Mouse (Mus musculus) heart, embryonic 14.5 days (tissue): Measurements from ENCODE around the gene Esam. TPM values are rescaled to one million over a fixed set of nuclear protein-coding genes. Genes with fewer than 3 reads are reported as not detected.

Experiments
- ATAC-seq: fragments of 200-750 bp; cut with Nextera tagmentation; 2 replicates; pipeline ENCODE4 v1.8.0; 2017; ENCODE audit warnings: low read depth, moderate TSS enrichment; ENCODE audit not compliant: insufficient number of reproducible peaks, insufficient read depth, low FRiP score
- H3K27ac ChIP-seq, 2 experiments: fragments of 200-500 bp in 1 of 2; fragments of 300-500 bp in 1 of 2; sonication (generic) in 1 of 2; replicated peaks in 1 of 2; 2 replicates each; pipeline ENCODE4 v1.5.1; 2012 to 2014; ENCODE audit warnings: low read depth in 2 of 2, low read length in 2 of 2, control low read depth in 1 of 2, mild to moderate bottlenecking in 1 of 2, mixed read lengths in 1 of 2; ENCODE audit not compliant: control insufficient read depth in 1 of 2, insufficient read depth in 1 of 2
- H3K27me3 ChIP-seq: fragments of 300-500 bp; sonication (generic); 2 replicates; pipeline ENCODE4 v1.6.1; 2014; ENCODE audit warnings: mild to moderate bottlenecking, low read length, control low read depth; ENCODE audit not compliant: control insufficient read depth, insufficient read depth
- H3K36me3 ChIP-seq: fragments of 300-500 bp; sonication (generic); 2 replicates; pipeline ENCODE4 v1.6.1; 2014; ENCODE audit warnings: mild to moderate bottlenecking, control low read depth, low read length, mixed read lengths; ENCODE audit not compliant: control insufficient read depth, insufficient read depth
- H3K4me1 ChIP-seq, 2 experiments: fragments of 200-500 bp in 1 of 2; fragments of 300-500 bp in 1 of 2; sonication (generic) in 1 of 2; 2 replicates each; pipeline ENCODE4 v1.6.1; 2012 to 2014; ENCODE audit warnings: low read length in 2 of 2, control low read depth in 1 of 2, mixed read lengths in 1 of 2; ENCODE audit not compliant: control insufficient read depth in 2 of 2, insufficient read depth in 2 of 2
- H3K4me2 ChIP-seq: fragments of 300-500 bp; sonication (generic); 2 replicates; pipeline ENCODE4 v1.6.1; 2014; ENCODE audit warnings: mild to moderate bottlenecking, low read length
- H3K4me3 ChIP-seq, 2 experiments: fragments of 200-500 bp in 1 of 2; fragments of 300-500 bp in 1 of 2; sonication (generic) in 1 of 2; 2 replicates each; pipeline ENCODE4 v1.5.1; 2012 to 2014; ENCODE audit warnings: low read length in 2 of 2, mild to moderate bottlenecking in 2 of 2, control low read depth in 1 of 2, low read depth in 1 of 2, moderate library complexity in 1 of 2; ENCODE audit not compliant: control insufficient read depth in 1 of 2, insufficient read depth in 1 of 2
- H3K9ac ChIP-seq: fragments of 300-500 bp; sonication (generic); 2 replicates; pipeline ENCODE4 v1.6.1; 2014; ENCODE audit warnings: mild to moderate bottlenecking, low read length
- H3K9me3 ChIP-seq: fragments of 300-500 bp; sonication (generic); 2 replicates; pipeline ENCODE4 v1.6.1; 2016; ENCODE audit warnings: low read length, control low read depth; ENCODE audit not compliant: control insufficient read depth
- WGBS: fragments of 180-500 bp; shearing (Covaris S2); extraction: QIAGEN DNeasy Blood & Tissue Kit; methylation state at CpG from one replicate; pipeline ENCODE4 v1.1.7; 2014; 5-methylcytosine and 5-hydroxymethylcytosine counted together
- polyA plus RNA-seq: library from polyadenylated mRNA; unstranded; fragments of >200 nt; fragmentation: Nextera tagmentation; extraction: Ambion mirVana; gene quantifications from 2 replicates; pipeline ENCODE4 v1.2.1, GENCODE M21; 2014

Gene Esam
- polyA plus RNA-seq, 1 experiment from 2014 or later: 78.2 TPM

GRCm38 (mm10) chr9:37536851-37537250 is 9.0 kb downstream of the Esam start:
- Histone ChIP-seq H3K4me3 (no peak overlapping the region), H3K9ac (no peak overlapping the region), H3K27me3 (no peaks in the 10 kb centered on the region), H3K4me1 (peaks cover 6 to 15% of the 10 kb centered on the region in 2 experiments), H3K27ac (no peak overlapping the region), H3K4me2 (no peak overlapping the region), H3K36me3 (peaks cover 19% of the 10 kb centered on the region; the same call in 1 of the 2 replicates), H3K9me3 (no peaks in the 10 kb centered on the region)
- 70% methylated on average over 4 of the region's 4 CpGs for WGBS
- no peak for ATAC-seq

- no peaks in the 10 kb centered on the region for H3K27me3 ChIP-seq
- no peak overlapping the region for H3K4me3 ChIP-seq
- no peak overlapping the region for H3K4me2 ChIP-seq
- H3K9ac ChIP-seq: no peak overlapping the region
- peak overlapping the region; percentile 16 to 24; a peak in 1 of 4 replicates for H3K27ac ChIP-seq
- no peak for ATAC-seq
- peaks cover 6 to 15% of the 10 kb centered on the region in 2 experiments for H3K4me1 ChIP-seq
- H3K9me3 ChIP-seq: no peaks in the 10 kb centered on the region
- WGBS: 48% methylated on average over 5 of the region's 5 CpGs
- H3K36me3 ChIP-seq: peaks cover 17% of the 10 kb centered on the region; the same call in 1 of the 2 replicates
These were observed 9.9 kb downstream of the Esam start for GRCm38 (mm10) chr9:37537658-37538250.

GRCm38 (mm10) chr9:37539170-37540025 is 11.5 kb downstream of the Esam start, which contains the start of gene Vsig2:
TSS of gene Vsig2 (plus strand) at chr9:37539255.
- Histone ChIP-seq H3K9me3 (no peaks in the 10 kb centered on the region), H3K4me3 (no peak within 1 kb of the TSS), H3K27ac (0 out of 4 replicates have a peak within 1 kb of the TSS, but pooled peaks of 1 of the 2 experiments have one; percentile 7), H3K4me1 (peaks cover 9 to 19% of the 10 kb centered on the region in 2 experiments), H3K4me2 (no peak within 1 kb of the TSS), H3K9ac (no peak within 1 kb of the TSS), H3K27me3 (no peaks in the 10 kb centered on the region), H3K36me3 (peaks cover 12% of the 10 kb centered on the region; the same call in 1 of the 2 replicates)
- 53% methylated on average over 23 of the region's 23 CpGs for WGBS
- ATAC-seq: no peak

GRCm38 (mm10) chr9:37540226-37540625 is 12.3 kb downstream of the Esam start:
- Histone ChIP-seq H3K36me3 (peaks cover 12% of the 10 kb centered on the region; the same call in 1 of the 2 replicates), H3K9ac (no peak overlapping the region), H3K9me3 (no peaks in the 10 kb centered on the region), H3K4me1 (peaks cover 9 to 19% of the 10 kb centered on the region in 2 experiments), H3K27me3 (no peaks in the 10 kb centered on the region), H3K4me3 (no peak overlapping the region), H3K4me2 (no peak overlapping the region), H3K27ac (no peak overlapping the region)
- ATAC-seq: no peak
- WGBS: 85% methylated on average over 4 of the region's 4 CpGs

GRCm38 (mm10) chr9:37540701-37541575 is 13.1 kb downstream of the Esam start:
- H3K27ac ChIP-seq: peak overlapping the region in 1 of 2 experiments; percentile 21; a peak in 1 of 4 replicates
- WGBS: 68% methylated on average over 6 of the region's 6 CpGs

GRCm38 (mm10) chr9:37541851-37542642 is 14.2 kb downstream of the Esam start:
- no peak for ATAC-seq
- WGBS: 57% methylated on average over 7 of the region's 7 CpGs
- Histone ChIP-seq H3K9ac (no peak overlapping the region), H3K27me3 (peaks cover 14% of the 10 kb centered on the region), H3K27ac (peak overlapping the region in 1 of 2 experiments; percentile 21; a peak in 1 of 4 replicates), H3K36me3 (peaks cover 12% of the 10 kb centered on the region; the same call in 1 of the 2 replicates), H3K4me1 (peaks cover 13% of the 10 kb centered on the region in 2 experiments), H3K9me3 (no peaks in the 10 kb centered on the region), H3K4me2 (no peak overlapping the region), H3K4me3 (no peak overlapping the region)

More at GRCm38 (mm10) chr9:37540701-37541575, 13.1 kb downstream of the Esam start:
- H3K4me2 ChIP-seq: no peak overlapping the region
- H3K9me3 ChIP-seq: no peaks in the 10 kb centered on the region
- no peak overlapping the region for H3K9ac ChIP-seq
- no peak for ATAC-seq
- H3K4me1 ChIP-seq: peaks cover 12 to 19% of the 10 kb centered on the region in 2 experiments
- peaks cover 7% of the 10 kb centered on the region for H3K27me3 ChIP-seq
- no peak overlapping the region for H3K4me3 ChIP-seq
- peaks cover 12% of the 10 kb centered on the region; the same call in 1 of the 2 replicates for H3K36me3 ChIP-seq
